Mouse (Mus musculus) left cerebral cortex, postnatal 36 days (tissue): ENCODE results near the gene Fam98c. TPM values are rescaled to one million over a fixed set of nuclear protein-coding genes. Genes with fewer than 3 reads are reported as not detected.
"Not testable (repeated sequence)": the region's sequence is repeated elsewhere in the genome, so short reads cannot be mapped to it uniquely, and the experiment has no call there.

Source experiments
- DNase-seq, 2 experiments: peaks; one replicate each; pipeline ENCODE4 v3.0.0; 2021 to 2022; ENCODE audit warnings: low spot score in 2 of 2, mixed read lengths in 1 of 2
- intact Hi-C: fragments of 180-260 bp; cut with DNase I; formaldehyde crosslinking; loops from one replicate; pipeline ENCODE4 v1.15.1; 2025
- total RNA-seq, 2 experiments: library from RNA; stranded (reverse); gene quantifications; 2 replicates each; pipeline ENCODE4 v1.2.3; 2021

Fam98c gene
- total RNA-seq, 2 experiments from 2014 or later = 35.3 to 40.3 TPM

GRCm38 (mm10) chr7:29162750-29163525 lies 6.9 kb upstream of the Fam98c start:
- intact Hi-C loops = no loop called here
- no peak for DNase-seq

- intact Hi-C loops = no loop called here
- no peak for DNase-seq
Measured at GRCm38 (mm10) chr7:29162294-29162693, 6.3 kb upstream of the Fam98c start.

GRCm38 (mm10) chr7:29158264-29158663 lies 2.2 kb upstream of the Fam98c start:
- intact Hi-C loops = no loop called here
- DNase-seq = no peak

- intact Hi-C loops = no loop called here
- peak; percentile 90 to 91 for DNase-seq
Measured at GRCm38 (mm10) chr7:29155196-29155837, 717 bp downstream of the Fam98c start.

- DNase-seq = no peak
- intact Hi-C loops = no loop called here
Measured at GRCm38 (mm10) chr7:29154018-29154720, 1.9 kb downstream of the Fam98c start.

- no peak for DNase-seq
- intact Hi-C loops = no loop called here
Measured at GRCm38 (mm10) chr7:29151486-29151885, 4.5 kb downstream of the Fam98c start.

- intact Hi-C loops = no loop called here
Measured at GRCm38 (mm10) chr7:29148771-29149170, 7.3 kb downstream of the Fam98c start.

GRCm38 (mm10) chr7:29146625-29147367 lies 9.2 kb downstream of the Fam98c start:
- intact Hi-C loops = no loop called here
- no peak for DNase-seq

More at GRCm38 (mm10) chr7:29148771-29149170, 7.3 kb downstream of the Fam98c start:
- no peak for DNase-seq

- no peak for DNase-seq
- intact Hi-C loops = no loop called here
Measured at GRCm38 (mm10) chr7:29144006-29144405, 12.0 kb downstream of the Fam98c start.

- intact Hi-C loops = no loop called here
Measured at GRCm38 (mm10) chr7:29141416-29141815, 14.6 kb downstream of the Fam98c start.

GRCm38 (mm10) chr7:29139237-29139636 lies 16.8 kb downstream of the Fam98c start:
- DNase-seq, intact Hi-C loops: not testable (repeated sequence)

More at GRCm38 (mm10) chr7:29141416-29141815, 14.6 kb downstream of the Fam98c start:
- DNase-seq = no peak

- DNase-seq = no peak
Measured at GRCm38 (mm10) chr7:29137429-29137828, 18.6 kb downstream of the Fam98c start.

GRCm38 (mm10) chr7:29134693-29135386 lies 21.2 kb downstream of the Fam98c start, which contains the start of gene Rasgrp4:
Gene Rasgrp4 (plus strand): TSS chr7:29134851.
- intact Hi-C loops = loop anchor here (5.0 kb wide), 1 partner anchor 162 kb away; no protein-coding TSS in a partner anchor
- no peak for DNase-seq

More at GRCm38 (mm10) chr7:29137429-29137828, 18.6 kb downstream of the Fam98c start:
- intact Hi-C loops = no loop called here

GRCm38 (mm10) chr7:29134230-29134629 lies 21.8 kb downstream of the Fam98c start:
- intact Hi-C loops = loop anchor here (5.0 kb wide), 1 partner anchor 163 kb away; no protein-coding TSS in a partner anchor
- DNase-seq = no peak

GRCm38 (mm10) chr7:29128725-29129124 lies 27.3 kb downstream of the Fam98c start:
- no peak for DNase-seq
- intact Hi-C loops = no loop called here

- DNase-seq = peak; percentile 23 to 29
- intact Hi-C loops = no loop called here
Measured at GRCm38 (mm10) chr7:29126173-29126915, 29.7 kb downstream of the Fam98c start.

GRCm38 (mm10) chr7:29124970-29125369 lies 31.1 kb downstream of the Fam98c start, which contains the start of gene Ryr1:
Gene Ryr1 (minus strand): TSS chr7:29125179.
- intact Hi-C loops = no loop called here
- no peak for DNase-seq
